Mouse (Mus musculus) kidney, adult 2 months (tissue): ENCODE results near the gene Tenm1. TPM values are rescaled to one million over a fixed set of nuclear protein-coding genes. Genes with fewer than 3 reads are reported as not detected.

ENCODE experiments used
- DNase-seq: peaks from one replicate; pipeline ENCODE4 v3.0.0; 2021
- H3K27ac ChIP-seq: fragments of 200-500 bp; 2 replicates; pipeline ENCODE4 v1.5.1; 2012; ENCODE audit warnings: low read depth, low read length, control low read depth, inconsistent platforms; ENCODE audit not compliant: insufficient read depth
- H3K27me3 ChIP-seq: fragments of 200-500 bp; replicated peaks from 2 replicates; pipeline ENCODE4 v1.6.1; 2012; ENCODE audit warnings: mild to moderate bottlenecking, moderate library complexity, low read length, inconsistent platforms; ENCODE audit not compliant: control insufficient read depth, insufficient read depth
- H3K36me3 ChIP-seq: fragments of 200-500 bp; 2 replicates; pipeline ENCODE4 v1.6.1; 2012; ENCODE audit warnings: mild to moderate bottlenecking, moderate library complexity, low read length, inconsistent platforms; ENCODE audit not compliant: control insufficient read depth, insufficient read depth
- H3K4me1 ChIP-seq: fragments of 200-500 bp; 2 replicates; pipeline ENCODE4 v1.6.1; 2011; ENCODE audit warnings: low read length; ENCODE audit not compliant: control insufficient read depth, insufficient read depth
- H3K4me3 ChIP-seq: fragments of 200-500 bp; 2 replicates; pipeline ENCODE4 v1.5.1; 2011; ENCODE audit warnings: mild to moderate bottlenecking, low read depth, low read length, control low read depth; ENCODE audit not compliant: insufficient read depth
- CTCF ChIP-seq: fragments of 200-500 bp; conservative IDR thresholded peaks from 2 replicates; pipeline ENCODE4 v1.5.1; 2011; ENCODE audit warnings: low read depth, mild to moderate bottlenecking, control low read depth, low read length, moderate library complexity, mixed read lengths; ENCODE audit not compliant: insufficient read depth, insufficient read length
- POLR2A ChIP-seq: fragments of 200-500 bp; IDR thresholded peaks from one replicate; pipeline ENCODE4 v1.6.1; 2011; ENCODE audit warnings: low read depth, low read length, control low read depth
- WGBS: fragments of 180-500 bp; shearing (Covaris S2); methylation state at CpG from one replicate; pipeline ENCODE4 v1.1.7; 2018; 5-methylcytosine and 5-hydroxymethylcytosine counted together
- polyA plus RNA-seq: library from polyadenylated mRNA; depleted of rRNA; stranded (reverse); fragments of >200 nt; gene quantifications from 2 replicates; pipeline ENCODE4 v1.2.3, GENCODE M21; 2012

The Tenm1 gene
- polyA plus RNA-seq, 1 experiment, result not detected

DNA sequence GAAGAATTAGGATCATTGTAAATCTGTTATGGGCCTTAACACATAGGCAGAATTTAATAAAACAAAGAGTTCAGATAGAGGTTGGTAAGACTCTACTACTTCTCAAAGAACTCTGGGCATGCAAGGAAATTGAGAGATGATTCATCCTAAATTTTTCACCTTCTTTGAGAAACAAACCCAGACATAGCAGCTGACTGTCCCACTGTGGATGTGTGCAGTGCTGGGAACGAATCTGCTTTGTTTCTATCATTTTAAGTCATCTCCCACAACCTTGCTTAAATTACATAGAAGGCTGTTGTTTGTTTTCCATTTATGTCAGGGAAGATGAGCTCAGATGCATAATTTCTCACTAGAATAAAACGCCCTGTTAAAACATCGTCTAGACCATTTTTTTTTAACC, 31.0 kb downstream of the Tenm1 start:
- no peak for DNase-seq
- no peaks in the 10 kb centered on the region for H3K36me3 ChIP-seq
- no peak overlapping the region for H3K27ac ChIP-seq
- no peak for TF ChIP-seq POLR2A
- TF ChIP-seq CTCF, result no peak
- 74% methylated on average over 3 of the region's 3 CpGs for WGBS
- H3K4me3 ChIP-seq, result no peak overlapping the region
- H3K27me3 ChIP-seq, result no peaks in the 10 kb centered on the region
- H3K4me1 ChIP-seq, result no peaks in the 10 kb centered on the region

- no peak for DNase-seq
- H3K27ac ChIP-seq, result no peak overlapping the region
- H3K27me3 ChIP-seq, result no peaks in the 10 kb centered on the region
- TF ChIP-seq CTCF (no peak), POLR2A (no peak)
- 69% methylated on average over 5 of the region's 5 CpGs for WGBS
- no peaks in the 10 kb centered on the region for H3K36me3 ChIP-seq
- no peak overlapping the region for H3K4me3 ChIP-seq
- no peaks in the 10 kb centered on the region for H3K4me1 ChIP-seq
Observed at GRCm38 (mm10) chrX:43388106-43388505, 40.8 kb downstream of the Tenm1 start.

- Histone ChIP-seq H3K36me3 (no peaks in the 10 kb centered on the region), H3K4me1 (no peaks in the 10 kb centered on the region), H3K27ac (no peak overlapping the region), H3K4me3 (no peak overlapping the region), H3K27me3 (no peaks in the 10 kb centered on the region)
- no peak for DNase-seq
- TF ChIP-seq CTCF (no peak), POLR2A (no peak)
- WGBS, result 86% methylated on average over 1 of the region's 1 CpGs
Observed at GRCm38 (mm10) chrX:43372526-43372925, 56.4 kb downstream of the Tenm1 start.

DNA sequence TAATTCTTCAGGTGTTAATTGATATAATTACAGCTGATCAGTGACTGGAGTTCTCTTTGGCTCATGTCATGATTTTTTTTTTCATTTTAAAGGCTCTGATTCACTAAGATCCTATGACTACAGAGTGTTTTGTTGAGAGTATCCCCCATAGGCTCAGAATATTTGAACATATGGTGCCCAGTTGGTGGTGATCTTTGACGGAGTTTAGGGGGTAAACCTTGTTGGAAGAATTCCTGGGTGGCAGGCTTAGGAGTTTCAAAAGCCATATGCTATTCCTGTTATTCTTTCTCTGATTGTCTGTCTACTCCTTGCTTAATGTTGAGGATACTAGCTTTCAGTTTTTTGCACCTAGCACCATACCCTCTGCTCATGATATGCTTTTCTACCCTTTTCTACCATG, 109.6 kb downstream of the Tenm1 start:
- Histone ChIP-seq H3K36me3 (no peaks in the 10 kb centered on the region), H3K27me3 (no peaks in the 10 kb centered on the region), H3K27ac (no peak overlapping the region), H3K4me3 (no peak overlapping the region), H3K4me1 (no peaks in the 10 kb centered on the region)
- TF ChIP-seq CTCF (no peak), POLR2A (no peak)
- WGBS, result 91% methylated on average over 1 of the region's 1 CpGs
- no peak for DNase-seq

DNA sequence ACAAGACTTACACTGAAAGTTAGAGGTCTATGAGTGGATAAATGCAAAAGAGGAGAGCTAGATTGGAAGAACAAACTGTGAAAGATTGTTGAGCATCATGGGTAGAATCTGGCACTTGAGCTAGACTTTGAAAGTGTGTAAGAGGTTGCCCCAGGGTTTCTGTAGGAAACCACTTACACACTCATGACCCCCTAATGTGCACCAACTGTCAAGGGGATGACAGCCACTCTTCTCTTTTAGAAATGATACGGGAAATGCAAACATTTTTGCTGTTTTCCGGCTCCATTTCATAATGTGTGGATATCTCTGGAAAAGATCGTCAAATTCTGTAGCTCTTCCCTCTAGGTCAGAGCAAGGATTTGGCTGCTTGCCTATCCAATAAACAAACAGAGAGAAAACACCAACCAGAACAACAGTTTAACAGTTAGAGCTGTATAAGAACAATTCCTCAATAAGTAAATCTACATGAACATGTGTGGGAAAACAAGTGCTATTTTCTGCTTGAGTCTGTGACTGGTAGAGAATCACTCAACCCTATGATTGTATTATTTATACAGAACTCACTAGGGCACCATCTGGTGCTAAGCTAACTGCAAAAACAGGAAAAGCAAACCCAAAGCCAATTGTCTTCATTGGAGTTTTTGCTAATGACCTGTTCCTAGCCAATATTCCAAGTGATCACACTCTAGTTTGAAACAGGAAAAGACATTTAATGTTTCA, 111.0 kb downstream of the Tenm1 start:
- WGBS, result 88% methylated on average over 3 of the region's 3 CpGs
- no peak for TF ChIP-seq CTCF
- TF ChIP-seq POLR2A, result no peak
- no peak overlapping the region for H3K4me3 ChIP-seq
- H3K27me3 ChIP-seq, result no peaks in the 10 kb centered on the region
- DNase-seq, result no peak
- no peaks in the 10 kb centered on the region for H3K4me1 ChIP-seq
- no peaks in the 10 kb centered on the region for H3K36me3 ChIP-seq
- H3K27ac ChIP-seq, result no peak overlapping the region

DNA sequence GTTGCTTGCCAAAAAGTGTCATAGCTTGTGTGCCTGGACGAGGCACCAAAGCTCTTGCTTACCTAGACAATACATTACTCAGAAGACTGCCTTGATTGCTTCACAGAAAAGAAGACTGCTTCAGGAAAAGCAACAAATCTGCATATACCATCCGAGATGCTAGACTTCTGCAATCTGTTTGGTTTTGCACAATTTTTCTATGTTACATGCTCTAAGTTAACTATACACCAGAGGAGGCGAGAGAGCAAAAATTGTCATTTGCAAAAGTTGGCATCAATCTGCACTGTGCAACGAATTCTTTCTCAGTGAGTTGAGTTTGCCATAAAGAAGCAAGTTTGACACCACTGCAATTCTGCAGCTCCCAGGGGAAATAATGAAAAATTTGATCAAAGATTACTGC, 193.1 kb downstream of the Tenm1 start:
- TF ChIP-seq CTCF, result no peak
- no peaks in the 10 kb centered on the region for H3K4me1 ChIP-seq
- no peaks in the 10 kb centered on the region for H3K27me3 ChIP-seq
- 78% methylated on average over 4 of the region's 4 CpGs for WGBS
- H3K36me3 ChIP-seq, result no peaks in the 10 kb centered on the region
- H3K4me3 ChIP-seq, result no peak overlapping the region
- H3K27ac ChIP-seq, result no peak overlapping the region
- DNase-seq, result no peak

DNA sequence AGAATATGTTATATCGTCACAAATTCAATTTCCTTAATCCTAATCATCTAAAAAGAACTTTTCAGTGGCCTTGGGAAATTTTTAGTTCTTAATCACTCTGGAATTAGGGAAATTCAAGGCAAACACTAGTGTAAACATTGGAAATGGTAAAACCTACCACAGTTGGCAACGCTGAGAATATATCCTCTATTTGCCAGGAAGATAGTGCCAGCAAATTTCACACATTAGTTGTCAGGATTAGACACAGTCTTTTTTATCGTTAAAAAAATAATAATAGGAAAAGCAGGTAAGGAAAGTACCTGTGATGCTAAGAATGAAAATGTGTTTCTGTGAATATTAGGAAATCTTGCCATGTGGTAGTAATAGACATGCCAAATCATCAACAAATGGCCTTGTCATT, 223.9 kb downstream of the Tenm1 start:
- no peaks in the 10 kb centered on the region for H3K36me3 ChIP-seq
- no peak for DNase-seq
- TF ChIP-seq CTCF (no peak), POLR2A (no peak)
- H3K4me3 ChIP-seq, result no peak overlapping the region
- no peak overlapping the region for H3K27ac ChIP-seq
- H3K4me1 ChIP-seq, result no peaks in the 10 kb centered on the region
- no peaks in the 10 kb centered on the region for H3K27me3 ChIP-seq
- WGBS, result 84% methylated on average over 3 of the region's 3 CpGs
